Mouse (Mus musculus): Measurements from ENCODE around the gene Ank2. TPM values are rescaled to one million over a fixed set of nuclear protein-coding genes. Genes with fewer than 3 reads are reported as not detected.

Ank2 gene
- polyA plus RNA-seq, 1 experiment from 2014 or later: 204 TPM

- H3K9me3 ChIP-seq (ENCODE audit: control insufficient read depth, low read length): no peaks in the 10 kb centered on the region
- 48% methylated on average over 1 of the region's 1 CpGs for WGBS
Measured at GRCm38 (mm10) chr3:127129750-127130149, 369.4 kb downstream of the Ank2 start.

GRCm38 (mm10) chr3:127127611-127128010 lies 371.5 kb downstream of the Ank2 start:
- Histone ChIP-seq H3K36me3 (replicated peaks; ENCODE audit: control insufficient read depth, insufficient read depth) (no peaks in the 10 kb centered on the region), H3K4me2 (replicated peaks) (no peak overlapping the region), H3K4me1 (replicated peaks; ENCODE audit: control insufficient read depth, insufficient read depth, low read length) (peaks cover 36% of the 10 kb centered on the region), H3K4me3 (replicated peaks; ENCODE audit: low read length) (no peak overlapping the region), H3K9ac (no peak overlapping the region), H3K9me3 (ENCODE audit: control insufficient read depth, low read length) (no peaks in the 10 kb centered on the region), H3K27me3 (ENCODE audit: control insufficient read depth, insufficient read depth, low read length) (no peaks in the 10 kb centered on the region), H3K27ac (no peak overlapping the region)
- ATAC-seq (ENCODE audit: low FRiP score) (no peak), DNase-seq (ENCODE audit: low spot score) (no peak)
- 62% methylated on average over 1 of the region's 1 CpGs for WGBS

More at GRCm38 (mm10) chr3:127129750-127130149, 369.4 kb downstream of the Ank2 start:
- Histone ChIP-seq H3K27ac (no peak overlapping the region), H3K4me3 (replicated peaks; ENCODE audit: low read length) (no peak overlapping the region), H3K36me3 (replicated peaks; ENCODE audit: control insufficient read depth, insufficient read depth) (no peaks in the 10 kb centered on the region), H3K4me1 (replicated peaks; ENCODE audit: control insufficient read depth, insufficient read depth, low read length) (peaks cover 38% of the 10 kb centered on the region), H3K27me3 (ENCODE audit: control insufficient read depth, insufficient read depth, low read length) (no peaks in the 10 kb centered on the region), H3K9ac (no peak overlapping the region), H3K4me2 (replicated peaks) (no peak overlapping the region)
- ATAC-seq (ENCODE audit: low FRiP score) (no peak), DNase-seq (ENCODE audit: low spot score) (no peak)

- Histone ChIP-seq H3K9me3 (ENCODE audit: control insufficient read depth, low read length) (no peaks in the 10 kb centered on the region), H3K4me2 (replicated peaks) (no peak overlapping the region), H3K4me3 (replicated peaks; ENCODE audit: low read length) (no peak overlapping the region), H3K9ac (no peak overlapping the region), H3K27ac (no peak overlapping the region), H3K27me3 (ENCODE audit: control insufficient read depth, insufficient read depth, low read length) (no peaks in the 10 kb centered on the region), H3K36me3 (replicated peaks; ENCODE audit: control insufficient read depth, insufficient read depth) (no peaks in the 10 kb centered on the region), H3K4me1 (replicated peaks; ENCODE audit: control insufficient read depth, insufficient read depth, low read length) (peaks cover 34% of the 10 kb centered on the region)
- no peak for DNase-seq (ENCODE audit: low spot score)
- WGBS: 59% methylated on average over 3 of the region's 3 CpGs
- ATAC-seq (ENCODE audit: low FRiP score): no peak
Measured at GRCm38 (mm10) chr3:127126220-127126619, 372.9 kb downstream of the Ank2 start.

GRCm38 (mm10) chr3:127124375-127124993 lies 374.7 kb downstream of the Ank2 start:
- peak; percentile 32; the same call in 1 of the 2 replicates for ATAC-seq (ENCODE audit: low FRiP score)
- no peaks in the 10 kb centered on the region for H3K9me3 ChIP-seq (ENCODE audit: control insufficient read depth, low read length)
- no peak overlapping the region for H3K4me2 ChIP-seq (replicated peaks)
- no peaks in the 10 kb centered on the region for H3K36me3 ChIP-seq (replicated peaks; ENCODE audit: control insufficient read depth, insufficient read depth)
- H3K4me1 ChIP-seq (replicated peaks; ENCODE audit: control insufficient read depth, insufficient read depth, low read length): peaks cover 25% of the 10 kb centered on the region
- WGBS: 32% methylated on average over 10 of the region's 10 CpGs
- no peak overlapping the region for H3K4me3 ChIP-seq (replicated peaks; ENCODE audit: low read length)
- no peak overlapping the region; the same call in 1 of the 2 replicates for H3K27ac ChIP-seq
- no peak for DNase-seq (ENCODE audit: low spot score)
- H3K9ac ChIP-seq: no peak overlapping the region
- no peaks in the 10 kb centered on the region for H3K27me3 ChIP-seq (ENCODE audit: control insufficient read depth, insufficient read depth, low read length)

- Histone ChIP-seq H3K4me1 (replicated peaks; ENCODE audit: control insufficient read depth, insufficient read depth, low read length) (peaks cover 25% of the 10 kb centered on the region), H3K4me3 (replicated peaks; ENCODE audit: low read length) (no peak overlapping the region), H3K4me2 (replicated peaks) (no peak overlapping the region), H3K9me3 (ENCODE audit: control insufficient read depth, low read length) (no peaks in the 10 kb centered on the region), H3K36me3 (replicated peaks; ENCODE audit: control insufficient read depth, insufficient read depth) (no peaks in the 10 kb centered on the region), H3K27ac (no peak overlapping the region), H3K9ac (no peak overlapping the region), H3K27me3 (ENCODE audit: control insufficient read depth, insufficient read depth, low read length) (no peaks in the 10 kb centered on the region)
- no peak for ATAC-seq (ENCODE audit: low FRiP score)
- no peak for DNase-seq (ENCODE audit: low spot score)
- WGBS: 39% methylated on average over 8 of the region's 8 CpGs
Measured at GRCm38 (mm10) chr3:127123376-127123775, 375.8 kb downstream of the Ank2 start.

- Histone ChIP-seq H3K4me2 (replicated peaks) (no peak overlapping the region), H3K4me1 (replicated peaks; ENCODE audit: control insufficient read depth, insufficient read depth, low read length) (no peaks in the 10 kb centered on the region; the same call in 1 of the 2 replicates), H3K9ac (no peak overlapping the region), H3K9me3 (ENCODE audit: control insufficient read depth, low read length) (no peaks in the 10 kb centered on the region), H3K4me3 (replicated peaks; ENCODE audit: low read length) (no peak overlapping the region), H3K27ac (no peak overlapping the region), H3K27me3 (ENCODE audit: control insufficient read depth, insufficient read depth, low read length) (no peaks in the 10 kb centered on the region), H3K36me3 (replicated peaks; ENCODE audit: control insufficient read depth, insufficient read depth) (no peaks in the 10 kb centered on the region)
- WGBS: 93% methylated on average over 4 of the region's 4 CpGs
- no peak for DNase-seq (ENCODE audit: low spot score)
- no peak for ATAC-seq (ENCODE audit: low FRiP score)
Measured at GRCm38 (mm10) chr3:127118777-127119176, 380.4 kb downstream of the Ank2 start.

GRCm38 (mm10) chr3:127116226-127116625 lies 382.9 kb downstream of the Ank2 start:
- Histone ChIP-seq H3K4me2 (replicated peaks) (no peak overlapping the region), H3K4me1 (replicated peaks; ENCODE audit: control insufficient read depth, insufficient read depth, low read length) (peaks cover 5% of the 10 kb centered on the region; the same call in 1 of the 2 replicates), H3K9ac (no peak overlapping the region), H3K4me3 (replicated peaks; ENCODE audit: low read length) (no peak overlapping the region), H3K27me3 (ENCODE audit: control insufficient read depth, insufficient read depth, low read length) (no peaks in the 10 kb centered on the region), H3K36me3 (replicated peaks; ENCODE audit: control insufficient read depth, insufficient read depth) (no peaks in the 10 kb centered on the region), H3K27ac (no peak overlapping the region), H3K9me3 (ENCODE audit: control insufficient read depth, low read length) (no peaks in the 10 kb centered on the region)
- no peak for ATAC-seq (ENCODE audit: low FRiP score)
- DNase-seq (ENCODE audit: low spot score): no peak
- WGBS: 81% methylated on average over 6 of the region's 6 CpGs

GRCm38 (mm10) chr3:127113238-127113637 lies 385.9 kb downstream of the Ank2 start:
- peaks cover 5% of the 10 kb centered on the region; the same call in 1 of the 2 replicates for H3K4me1 ChIP-seq (replicated peaks; ENCODE audit: control insufficient read depth, insufficient read depth, low read length)
- DNase-seq (ENCODE audit: low spot score): no peak
- H3K4me3 ChIP-seq (replicated peaks; ENCODE audit: low read length): no peak overlapping the region
- H3K4me2 ChIP-seq (replicated peaks): no peak overlapping the region
- peak; percentile 24; the same call in 1 of the 2 replicates for ATAC-seq (ENCODE audit: low FRiP score)
- no peaks in the 10 kb centered on the region for H3K27me3 ChIP-seq (ENCODE audit: control insufficient read depth, insufficient read depth, low read length)
- 64% methylated on average over 7 of the region's 7 CpGs for WGBS
- no peak overlapping the region for H3K9ac ChIP-seq
- H3K9me3 ChIP-seq (ENCODE audit: control insufficient read depth, low read length): no peaks in the 10 kb centered on the region
- no peak overlapping the region for H3K27ac ChIP-seq
- H3K36me3 ChIP-seq (replicated peaks; ENCODE audit: control insufficient read depth, insufficient read depth): no peaks in the 10 kb centered on the region

GRCm38 (mm10) chr3:127109413-127109812 lies 389.7 kb downstream of the Ank2 start:
- ATAC-seq (ENCODE audit: low FRiP score) (no peak), DNase-seq (ENCODE audit: low spot score) (no peak)
- Histone ChIP-seq H3K9ac (no peak overlapping the region), H3K27ac (no peak overlapping the region), H3K27me3 (ENCODE audit: control insufficient read depth, insufficient read depth, low read length) (no peaks in the 10 kb centered on the region), H3K36me3 (replicated peaks; ENCODE audit: control insufficient read depth, insufficient read depth) (no peaks in the 10 kb centered on the region), H3K4me2 (replicated peaks) (no peak overlapping the region), H3K9me3 (ENCODE audit: control insufficient read depth, low read length) (no peaks in the 10 kb centered on the region), H3K4me1 (replicated peaks; ENCODE audit: control insufficient read depth, insufficient read depth, low read length) (peaks cover 11% of the 10 kb centered on the region; the same call in 1 of the 2 replicates), H3K4me3 (replicated peaks; ENCODE audit: low read length) (no peak overlapping the region)
- WGBS: 86% methylated on average over 3 of the region's 3 CpGs
